Mouse (Mus musculus) right cerebral cortex, postnatal 36 days (tissue): ENCODE measurements around the gene Btbd16.

ENCODE experiments used
- DNase-seq, 2 experiments: peaks; one replicate each; pipeline ENCODE4 v3.0.0; 2022; ENCODE audit warnings: low spot score in 2 of 2, mixed read lengths in 1 of 2

Gene Btbd16

GRCm38 (mm10) chr7:130768151-130768550 lies 5.7 kb upstream of the Btbd16 start:
- no peak for DNase-seq

GRCm38 (mm10) chr7:130770707-130771106 lies 3.2 kb upstream of the Btbd16 start:
- DNase-seq: peak; percentile 64 to 71

- DNase-seq: no peak
These were observed 568 bp upstream of the Btbd16 start for GRCm38 (mm10) chr7:130773171-130773830.

GRCm38 (mm10) chr7:130780866-130781419 lies 7.1 kb downstream of the Btbd16 start:
- no peak for DNase-seq

- no peak for DNase-seq
These were observed 8.7 kb downstream of the Btbd16 start for GRCm38 (mm10) chr7:130782501-130783050.

GRCm38 (mm10) chr7:130785923-130786575 lies 12.2 kb downstream of the Btbd16 start:
- DNase-seq: no peak

GRCm38 (mm10) chr7:130786708-130787107 lies 12.8 kb downstream of the Btbd16 start:
- DNase-seq: no peak

- no peak for DNase-seq
These were observed 13.7 kb downstream of the Btbd16 start for GRCm38 (mm10) chr7:130787537-130787936.

GRCm38 (mm10) chr7:130788950-130789349 lies 15.1 kb downstream of the Btbd16 start:
- no peak for DNase-seq

GRCm38 (mm10) chr7:130789456-130789855 lies 15.6 kb downstream of the Btbd16 start:
- DNase-seq: no peak

GRCm38 (mm10) chr7:130793671-130794070 lies 19.8 kb downstream of the Btbd16 start:
- no peak for DNase-seq

GRCm38 (mm10) chr7:130796786-130797185 lies 22.9 kb downstream of the Btbd16 start:
- no peak for DNase-seq

- no peak for DNase-seq
These were observed 23.7 kb downstream of the Btbd16 start for GRCm38 (mm10) chr7:130797524-130797923.

GRCm38 (mm10) chr7:130799418-130799817 lies 25.5 kb downstream of the Btbd16 start:
- DNase-seq: no peak

GRCm38 (mm10) chr7:130800681-130801080 lies 26.8 kb downstream of the Btbd16 start:
- no peak for DNase-seq

GRCm38 (mm10) chr7:130801811-130802210 lies 27.9 kb downstream of the Btbd16 start:
- no peak for DNase-seq

- no peak for DNase-seq
These were observed 29.5 kb downstream of the Btbd16 start for GRCm38 (mm10) chr7:130803251-130803825.

GRCm38 (mm10) chr7:130804991-130805390 lies 31.1 kb downstream of the Btbd16 start:
- no peak for DNase-seq

- DNase-seq: peak; percentile 70 to 74
These were observed 33.9 kb downstream of the Btbd16 start for GRCm38 (mm10) chr7:130807749-130808148.

- DNase-seq: no peak
These were observed 34.8 kb downstream of the Btbd16 start for GRCm38 (mm10) chr7:130808694-130809093.

- no peak for DNase-seq
These were observed 36.4 kb downstream of the Btbd16 start for GRCm38 (mm10) chr7:130810238-130810637.

GRCm38 (mm10) chr7:130812407-130812806 lies 38.5 kb downstream of the Btbd16 start:
- no peak for DNase-seq
